Mouse (Mus musculus) frontal cortex, postnatal 25 days (tissue): ENCODE data around the gene Nrp2.

ENCODE experiments used
- DNase-seq, 2 experiments: peaks; one replicate each; pipeline ENCODE4 v3.0.0; 2022; ENCODE audit warnings: low spot score in 2 of 2

Gene Nrp2

GRCm38 (mm10) chr1:62704889-62705516, 1.9 kb downstream of the Nrp2 start:
- no peak for DNase-seq

DNA sequence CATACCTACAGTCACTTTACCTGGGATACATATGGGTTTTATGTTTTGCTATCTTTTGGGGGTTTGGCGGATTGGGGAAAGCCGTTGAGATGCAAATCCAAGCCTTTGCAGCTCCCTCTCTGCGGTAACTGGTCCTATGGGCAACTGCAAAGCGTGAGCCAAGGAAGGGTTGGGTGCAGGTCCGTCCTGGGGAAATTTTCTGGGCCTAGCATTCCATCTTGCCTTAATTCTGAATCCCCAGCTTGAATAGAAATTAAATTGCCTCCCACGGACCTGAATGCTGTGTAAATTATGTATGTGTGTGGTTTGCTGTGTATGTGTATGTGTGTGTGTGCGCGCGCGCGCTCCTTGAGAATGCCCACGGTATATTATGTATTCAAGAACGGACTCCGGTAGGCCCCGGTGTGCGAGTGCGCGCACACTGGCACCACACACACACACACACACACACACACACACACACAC, 2.5 kb downstream of the Nrp2 start:
- no peak for DNase-seq

DNA sequence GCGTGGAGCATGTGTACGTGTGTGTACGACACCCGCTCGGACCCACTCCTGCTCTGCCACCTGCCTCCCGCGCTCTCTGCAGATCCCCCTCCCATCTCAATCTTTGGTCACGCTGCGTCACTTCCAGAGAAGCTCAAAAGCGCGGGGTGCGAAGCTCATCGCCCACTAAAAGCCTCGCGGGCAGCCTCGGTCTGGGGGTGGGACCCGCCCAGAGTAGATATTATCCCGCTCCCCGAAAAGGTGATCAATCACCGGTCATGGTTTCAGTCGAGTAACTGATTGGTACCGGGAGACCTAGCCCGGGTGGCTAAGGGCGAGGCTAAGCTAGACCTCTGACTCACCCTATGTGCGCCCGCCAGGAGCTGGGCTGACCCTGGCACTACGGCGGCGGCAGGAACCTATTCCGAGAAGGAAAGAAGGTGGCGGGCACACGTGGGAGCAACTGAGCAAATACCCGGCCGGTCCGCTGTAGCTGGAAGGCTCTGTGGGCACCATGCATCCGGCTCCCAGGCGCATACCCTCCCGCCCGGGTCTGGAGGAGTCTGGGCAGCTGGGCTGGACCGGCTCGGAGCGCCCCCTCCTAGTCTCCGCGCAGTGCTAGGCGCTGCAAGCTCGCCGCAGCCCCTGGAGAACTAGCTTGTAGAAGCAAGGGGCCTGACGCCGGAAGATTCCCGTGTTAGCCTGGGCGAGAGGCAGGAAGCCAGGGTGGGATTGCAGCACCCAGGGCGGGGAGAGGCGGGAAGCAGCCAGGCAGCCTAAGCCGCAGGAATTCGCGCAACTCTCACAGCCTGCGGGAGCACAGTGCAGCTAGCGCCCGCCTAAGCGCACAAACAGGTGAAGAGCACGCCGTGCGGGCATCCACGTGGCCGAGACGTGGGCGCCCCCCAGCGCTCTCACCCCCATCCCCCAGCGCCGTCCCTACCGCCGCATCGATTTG, 3.3 kb downstream of the Nrp2 start:
- peak in 1 of 2 experiments; percentile 44 for DNase-seq

DNA sequence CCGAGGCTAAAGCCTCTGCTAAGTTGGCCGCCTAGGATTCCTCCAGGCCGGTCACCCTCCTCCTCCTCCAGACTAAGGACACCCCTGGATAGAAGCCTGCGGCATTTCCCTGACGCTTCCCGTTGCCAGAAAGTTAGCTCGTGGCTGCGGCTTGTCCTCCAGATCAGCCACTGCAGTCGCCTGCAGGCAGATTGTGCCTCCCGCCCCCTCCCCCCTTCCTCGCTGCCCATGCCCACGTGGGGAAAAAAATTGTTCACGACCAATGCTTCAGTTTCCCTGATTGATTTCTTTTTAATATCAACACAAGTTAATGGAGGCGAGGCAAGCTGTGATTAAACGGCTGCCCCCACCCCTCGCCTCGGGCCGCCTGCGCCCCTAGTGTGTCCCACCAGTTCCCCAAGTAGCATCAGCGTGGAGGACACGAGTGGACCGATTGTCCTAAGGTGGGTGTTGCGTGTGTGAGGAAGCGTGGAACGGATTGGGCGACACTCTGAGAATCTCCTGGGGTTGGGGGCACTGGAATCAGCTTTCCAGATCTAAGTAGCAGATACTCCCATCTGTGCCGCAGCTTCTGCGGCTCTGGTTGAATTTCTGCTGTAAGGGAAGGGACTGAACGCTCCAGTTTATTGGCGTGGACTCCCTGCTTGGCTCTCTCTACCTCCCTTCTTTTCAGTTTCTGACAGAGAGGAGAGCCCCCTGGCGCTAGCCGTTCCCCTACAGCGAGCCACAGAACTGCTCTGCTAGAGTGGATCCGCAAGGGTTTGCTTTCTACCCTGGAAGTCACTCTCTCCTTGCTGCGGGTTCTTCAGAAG, 4.2 kb downstream of the Nrp2 start:
- DNase-seq = no peak

GRCm38 (mm10) chr1:62707913-62708860, 5.1 kb downstream of the Nrp2 start:
- no peak for DNase-seq

- no peak for DNase-seq
These were observed 6.8 kb downstream of the Nrp2 start for GRCm38 (mm10) chr1:62709770-62710335.

- no peak for DNase-seq
These were observed 10.1 kb downstream of the Nrp2 start for GRCm38 (mm10) chr1:62713021-62713676.

DNA sequence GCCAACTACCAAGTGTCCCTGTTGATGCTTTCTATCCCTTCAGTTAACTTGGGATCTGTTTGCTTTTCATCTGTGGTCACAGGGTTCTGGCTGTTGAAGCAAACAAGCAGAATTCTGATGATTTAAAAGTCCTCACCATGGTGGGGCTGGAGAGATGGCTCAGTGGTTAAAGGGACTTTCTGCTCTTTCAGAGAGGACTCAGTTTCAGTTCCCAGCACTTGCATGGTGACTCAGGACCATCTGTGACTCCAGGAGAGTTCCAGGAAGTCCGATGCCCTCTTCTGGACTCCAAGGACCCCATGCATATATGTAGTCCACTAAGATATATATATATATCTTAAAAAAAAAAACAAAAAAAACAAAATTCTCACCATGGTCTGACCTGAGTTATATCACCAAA, 11.9 kb downstream of the Nrp2 start:
- DNase-seq = no peak

DNA sequence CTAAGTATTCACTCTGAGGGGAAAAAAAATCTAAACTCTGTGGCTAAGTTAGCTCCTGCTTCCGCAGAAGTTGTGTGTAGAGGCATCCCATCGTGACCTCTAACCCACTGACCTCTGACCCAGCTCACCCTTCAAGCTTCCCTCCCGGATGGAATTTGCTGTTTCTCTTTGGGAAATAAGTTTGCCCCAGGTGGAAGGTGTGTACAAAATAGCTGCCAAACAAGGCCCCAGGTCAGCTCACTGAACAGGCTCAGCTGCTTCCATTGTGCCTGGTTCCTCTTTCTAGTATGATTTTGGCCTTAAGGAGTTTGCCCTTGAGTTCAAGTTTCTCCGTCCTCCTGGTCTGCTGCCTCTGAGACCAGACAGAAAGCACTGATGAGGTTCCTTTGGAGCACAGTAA, 12.6 kb downstream of the Nrp2 start:
- DNase-seq = no peak

DNA sequence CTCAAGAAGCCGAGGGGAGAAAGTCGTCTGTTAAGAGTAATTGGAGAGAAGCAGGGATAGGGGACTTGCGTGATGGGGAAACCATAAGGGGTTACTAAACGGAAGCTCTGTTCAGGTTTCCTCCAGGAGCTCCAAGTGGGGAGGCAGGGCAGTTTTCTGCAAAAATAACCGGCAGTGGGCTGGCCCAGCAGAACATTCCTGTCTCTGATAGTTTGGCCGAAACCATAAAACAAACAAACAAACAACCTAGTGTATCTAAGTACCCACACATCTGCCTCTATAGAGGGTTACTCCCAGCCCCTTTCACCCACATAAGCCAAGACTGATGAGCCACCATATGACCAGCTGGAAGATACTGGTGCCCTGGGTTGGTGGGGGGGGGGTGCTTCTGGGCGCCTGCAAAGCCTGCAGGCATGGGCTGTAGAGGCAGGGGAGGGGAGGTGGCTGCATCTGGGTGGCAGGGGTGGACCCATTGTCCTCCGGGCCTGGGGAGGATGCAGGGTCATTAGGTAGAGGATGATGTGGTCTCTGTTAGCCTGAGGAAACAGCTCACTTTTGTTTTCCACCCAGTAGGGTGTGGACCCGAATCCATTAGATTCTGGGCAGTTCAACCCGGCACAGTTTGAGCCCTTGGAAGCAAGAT, 13.9 kb downstream of the Nrp2 start:
- no peak for DNase-seq

DNA sequence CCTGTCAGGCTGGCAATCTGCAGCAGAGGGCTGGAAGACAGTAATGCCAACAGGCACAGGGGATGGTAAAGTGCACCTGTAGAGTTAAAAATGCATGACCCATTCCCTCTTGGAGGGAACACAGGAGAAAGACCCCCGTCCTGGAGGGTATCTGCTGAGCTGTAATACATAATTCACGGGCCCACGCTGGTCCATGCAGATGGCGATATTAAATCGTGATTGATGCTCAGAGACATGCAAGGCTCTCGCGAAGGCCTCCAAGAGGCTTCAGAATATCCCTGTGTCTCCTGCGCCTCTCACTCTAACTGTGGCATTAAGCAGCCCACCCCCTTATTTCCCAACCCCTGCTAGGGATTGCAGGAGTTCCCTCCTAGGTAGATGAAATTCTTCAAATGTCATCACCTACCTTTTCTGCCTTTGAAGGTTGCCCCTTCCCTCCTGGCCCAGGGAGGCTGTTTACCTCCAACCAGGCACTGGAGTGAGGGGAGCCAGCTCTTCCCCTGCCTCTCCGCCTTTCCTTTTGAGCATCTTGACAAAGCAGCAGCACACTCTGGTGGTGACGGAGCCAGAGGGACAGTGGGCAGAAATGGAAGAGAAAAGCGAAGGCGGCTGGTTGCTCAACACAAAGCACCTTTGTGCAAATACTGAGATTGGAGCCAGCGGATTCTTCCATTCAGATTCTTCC, 14.6 kb downstream of the Nrp2 start:
- no peak for DNase-seq

DNA sequence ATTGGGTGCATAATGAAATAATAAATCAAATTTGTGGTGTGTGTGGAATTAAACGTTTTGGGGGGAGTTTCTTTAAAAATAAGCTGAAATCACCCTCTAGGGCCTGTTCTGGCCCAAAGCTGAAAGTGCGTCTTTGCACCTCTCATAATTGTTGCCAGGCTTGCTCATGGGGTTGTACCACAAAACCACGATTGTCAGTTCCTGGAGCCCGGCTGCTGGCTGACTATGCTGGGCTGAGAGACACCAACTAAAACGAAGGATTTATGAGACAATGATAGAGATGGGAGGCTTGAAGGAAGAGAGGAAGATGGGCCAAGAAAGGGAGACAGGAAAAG, 15.1 kb downstream of the Nrp2 start:
- no peak for DNase-seq

DNA sequence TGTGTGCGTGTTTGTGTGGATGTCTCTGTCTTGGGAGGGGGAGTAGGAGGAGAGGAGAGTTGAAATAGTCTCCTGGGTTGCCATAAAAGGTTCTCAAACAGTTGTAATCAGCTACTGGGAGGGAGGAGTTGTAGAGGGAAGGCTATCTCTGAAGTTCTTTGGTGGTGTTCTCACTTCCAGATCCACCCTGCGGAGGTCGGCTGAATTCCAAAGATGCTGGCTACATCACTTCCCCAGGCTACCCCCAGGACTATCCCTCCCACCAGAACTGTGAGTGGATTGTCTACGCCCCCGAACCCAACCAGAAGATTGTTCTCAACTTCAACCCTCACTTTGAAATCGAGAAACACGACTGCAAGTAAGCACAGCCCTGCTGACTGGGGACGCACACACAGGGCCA, 15.7 kb downstream of the Nrp2 start:
- no peak for DNase-seq

GRCm38 (mm10) chr1:62719770-62720169, 16.7 kb downstream of the Nrp2 start:
- no peak for DNase-seq

DNA sequence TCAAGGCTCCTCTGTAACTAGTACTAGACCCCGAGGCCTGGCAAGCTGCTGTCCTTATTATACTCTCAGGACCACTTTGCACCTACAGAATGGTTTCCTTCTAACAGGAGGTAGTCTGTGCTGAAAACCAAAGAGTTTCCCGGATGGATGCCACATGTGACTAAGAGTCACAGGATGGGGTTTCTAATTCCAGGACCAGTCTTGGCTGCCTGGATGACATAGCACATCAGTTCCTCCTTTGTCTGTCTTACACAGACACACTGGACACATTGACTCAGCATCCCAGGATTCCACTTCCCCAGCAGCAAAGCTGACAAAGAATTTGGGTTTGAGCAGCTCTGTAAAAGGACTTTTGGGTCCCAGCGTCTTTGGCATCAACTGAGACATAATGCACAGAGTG, 17.1 kb downstream of the Nrp2 start:
- DNase-seq = no peak

DNA sequence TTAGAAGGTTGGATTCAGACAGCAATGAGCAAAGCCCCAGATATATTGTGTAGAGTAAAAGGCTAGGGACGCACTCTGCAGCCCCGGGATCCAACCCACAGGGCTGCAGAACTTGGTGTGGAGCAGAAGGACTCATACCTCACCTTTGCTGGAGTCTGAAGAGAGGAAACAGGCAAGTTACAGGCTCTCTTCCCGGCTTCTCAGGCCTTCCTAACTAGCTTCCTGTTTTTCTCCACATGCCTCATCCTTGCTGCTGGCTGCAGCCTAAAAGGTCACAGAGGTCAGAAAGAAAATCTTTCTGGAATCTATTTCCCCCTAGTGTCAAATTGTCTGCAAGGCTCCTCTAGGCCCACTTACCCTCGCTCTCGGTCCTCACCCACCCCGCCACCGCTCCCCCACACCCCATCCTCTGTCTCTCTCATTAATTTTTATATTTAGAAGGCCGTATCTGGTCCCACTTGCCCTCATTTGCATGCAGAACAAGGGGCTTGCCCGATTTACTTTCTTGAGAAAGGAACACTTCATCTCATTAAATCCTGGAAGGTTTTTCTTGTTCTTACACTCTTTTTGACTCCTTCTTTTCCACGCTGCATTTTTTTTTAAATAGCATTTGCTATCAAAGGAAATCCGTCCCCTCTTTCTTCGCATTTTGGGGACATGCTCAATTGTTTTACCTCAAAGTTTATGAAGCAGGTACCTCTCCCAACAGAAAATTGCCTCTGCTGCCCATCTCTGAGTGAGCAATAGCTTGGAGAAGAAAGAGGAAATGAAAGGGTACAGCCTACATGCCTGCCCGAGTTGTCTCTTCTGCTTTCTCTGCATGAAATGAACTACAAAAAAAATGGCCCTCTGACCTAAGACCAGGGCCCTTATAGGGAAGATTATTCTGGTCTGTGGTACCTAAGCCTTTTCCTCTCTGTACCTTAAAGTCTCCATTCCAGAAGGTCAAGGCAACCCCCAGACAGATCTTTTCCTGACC, 17.9 kb downstream of the Nrp2 start:
- no peak for DNase-seq

DNA sequence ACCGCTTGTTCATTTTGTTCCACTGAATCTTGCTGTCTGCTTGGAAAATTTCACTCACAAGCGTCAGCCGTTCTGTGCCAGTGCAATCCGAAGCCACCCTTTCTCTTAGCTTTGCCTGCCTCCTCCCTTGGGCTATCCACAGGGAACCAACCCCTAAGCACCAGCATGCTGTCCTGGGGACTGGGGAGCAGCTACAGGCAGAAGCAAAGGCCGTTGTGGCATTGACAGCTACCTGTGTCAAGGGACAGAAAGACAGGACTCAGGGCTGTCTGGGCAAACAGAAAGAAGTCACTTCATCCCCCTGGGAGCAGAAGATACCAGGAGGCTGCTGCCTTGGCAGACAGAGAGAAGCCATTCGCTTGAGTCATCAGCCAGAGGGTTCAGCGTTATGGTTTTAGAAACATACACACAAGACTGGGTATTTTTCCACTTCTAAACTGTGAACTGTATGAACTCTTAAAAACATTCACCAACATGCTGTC, 18.7 kb downstream of the Nrp2 start:
- no peak for DNase-seq

- DNase-seq = no peak
These were observed 19.4 kb downstream of the Nrp2 start for GRCm38 (mm10) chr1:62722526-62722925.
